Mouse (Mus musculus) intestine, embryonic 15.5 days (tissue): ENCODE results near the gene Aff4. TPM values are rescaled to one million over a fixed set of nuclear protein-coding genes. Genes with fewer than 3 reads are reported as not detected.
"Not testable (repeated sequence)": the region's sequence is repeated elsewhere in the genome, so short reads cannot be mapped to it uniquely, and the experiment has no call there.

Experiments
- ATAC-seq: fragments of 200-750 bp; cut with Nextera tagmentation; 2 replicates; pipeline ENCODE4 v1.8.0; 2017; ENCODE audit warnings: moderate TSS enrichment, moderate library complexity
- H3K27ac ChIP-seq: fragments of 300-500 bp; sonication (generic); 2 replicates; pipeline ENCODE4 v1.5.1; 2015; ENCODE audit warnings: mild to moderate bottlenecking, inconsistent platforms
- H3K27me3 ChIP-seq: fragments of 300-500 bp; sonication (generic); replicated peaks from 2 replicates; pipeline ENCODE4 v1.6.1; 2015; ENCODE audit warnings: inconsistent platforms
- H3K36me3 ChIP-seq: fragments of 300-500 bp; sonication (generic); 2 replicates; pipeline ENCODE4 v1.6.1; 2015; ENCODE audit warnings: inconsistent platforms
- H3K4me1 ChIP-seq: fragments of 300-500 bp; sonication (generic); replicated peaks from 2 replicates; pipeline ENCODE4 v1.6.1; 2015; ENCODE audit warnings: inconsistent platforms
- H3K4me2 ChIP-seq: fragments of 300-500 bp; sonication (generic); replicated peaks from 2 replicates; pipeline ENCODE4 v1.6.1; 2015; ENCODE audit warnings: mild to moderate bottlenecking, inconsistent platforms
- H3K4me3 ChIP-seq: fragments of 300-500 bp; sonication (generic); replicated peaks from 2 replicates; pipeline ENCODE4 v1.5.1; 2015; ENCODE audit warnings: inconsistent platforms
- H3K9ac ChIP-seq: fragments of 300-500 bp; sonication (generic); 2 replicates; pipeline ENCODE4 v1.6.1; 2015; ENCODE audit warnings: inconsistent platforms
- H3K9me3 ChIP-seq: fragments of 300-500 bp; sonication (generic); 2 replicates; pipeline ENCODE4 v1.6.1; 2016; ENCODE audit warnings: inconsistent platforms
- WGBS: fragments of 180-500 bp; shearing (Covaris S2); methylation state at CpG from one replicate; pipeline ENCODE4 v1.1.7; 2015; 5-methylcytosine and 5-hydroxymethylcytosine counted together
- polyA plus RNA-seq: library from polyadenylated mRNA; unstranded; fragments of >200 nt; fragmentation: Nextera tagmentation; extraction: Ambion mirVana; gene quantifications from 2 replicates; pipeline ENCODE4 v1.2.1, GENCODE M21; 2015

Aff4 gene
- polyA plus RNA-seq, 1 experiment from 2014 or later = 33.7 TPM

- H3K9me3 ChIP-seq = no peaks in the 10 kb centered on the region
- no peaks in the 10 kb centered on the region; the same call in 1 of the 2 replicates for H3K4me1 ChIP-seq
- H3K4me2 ChIP-seq = no peak within 1 kb of the TSS
- H3K9ac ChIP-seq = no peak within 1 kb of the TSS
- H3K27me3 ChIP-seq = no peaks in the 10 kb centered on the region
- ATAC-seq = peak; percentile 83
- peak within 1 kb of the TSS; percentile 54 for H3K27ac ChIP-seq
- H3K4me3 ChIP-seq = no peak within 1 kb of the TSS
- WGBS = 62% methylated on average over 4 of the region's 4 CpGs
- peaks cover 10% of the 10 kb centered on the region for H3K36me3 ChIP-seq
Measured at GRCm38 (mm10) chr11:53423036-53423435, 72.4 kb downstream of the Aff4 start, which contains the start of gene Leap2. Gene Leap2 (minus strand): TSS chr11:53423170.

GRCm38 (mm10) chr11:53424826-53425225, 74.2 kb downstream of the Aff4 start:
- Histone ChIP-seq H3K27me3 (no peaks in the 10 kb centered on the region), H3K27ac (no peak overlapping the region), H3K4me3 (no peak overlapping the region), H3K36me3 (peaks cover 14% of the 10 kb centered on the region), H3K4me2 (no peak overlapping the region), H3K4me1 (peaks cover 5% of the 10 kb centered on the region; the same call in 1 of the 2 replicates), H3K9ac (no peak overlapping the region), H3K9me3 (no peaks in the 10 kb centered on the region)
- no peak for ATAC-seq
- 60% methylated on average over 2 of the region's 2 CpGs for WGBS

GRCm38 (mm10) chr11:53425251-53425650, 74.6 kb downstream of the Aff4 start:
- Histone ChIP-seq H3K4me2 (no peak overlapping the region), H3K4me1 (peaks cover 5% of the 10 kb centered on the region; the same call in 1 of the 2 replicates), H3K9ac (no peak overlapping the region), H3K36me3 (peaks cover 10% of the 10 kb centered on the region), H3K9me3 (no peaks in the 10 kb centered on the region), H3K27me3 (no peaks in the 10 kb centered on the region), H3K4me3 (no peak overlapping the region), H3K27ac (no peak overlapping the region)
- 55% methylated on average over 3 of the region's 3 CpGs for WGBS
- no peak for ATAC-seq

- no peak overlapping the region for H3K9ac ChIP-seq
- H3K4me2 ChIP-seq = no peak overlapping the region
- H3K4me1 ChIP-seq = peaks cover 5% of the 10 kb centered on the region; the same call in 1 of the 2 replicates
- no peak overlapping the region for H3K27ac ChIP-seq
- WGBS = 79% methylated on average over 6 of the region's 6 CpGs
- peaks cover 9% of the 10 kb centered on the region; the same call in 1 of the 2 replicates for H3K36me3 ChIP-seq
- H3K4me3 ChIP-seq = no peak overlapping the region
- no peak for ATAC-seq
- H3K27me3 ChIP-seq = no peaks in the 10 kb centered on the region
- no peaks in the 10 kb centered on the region for H3K9me3 ChIP-seq
Measured at GRCm38 (mm10) chr11:53425711-53426255, 75.2 kb downstream of the Aff4 start.

- not testable (repeated sequence) for H3K36me3 ChIP-seq, H3K27ac ChIP-seq
- 87% methylated on average over 3 of the region's 3 CpGs for WGBS
Measured at GRCm38 (mm10) chr11:53426914-53427313, 76.3 kb downstream of the Aff4 start.

GRCm38 (mm10) chr11:53427993-53428715, 77.5 kb downstream of the Aff4 start:
- Histone ChIP-seq H3K27ac (no peak overlapping the region), H3K9ac (no peak overlapping the region), H3K4me2 (no peak overlapping the region), H3K4me1 (peaks cover 8% of the 10 kb centered on the region; the same call in 1 of the 2 replicates), H3K27me3 (no peaks in the 10 kb centered on the region), H3K4me3 (no peak overlapping the region), H3K9me3 (no peaks in the 10 kb centered on the region), H3K36me3 (peaks cover 9% of the 10 kb centered on the region; the same call in 1 of the 2 replicates)
- no peak for ATAC-seq
- WGBS = 87% methylated on average over 3 of the region's 3 CpGs

More at GRCm38 (mm10) chr11:53426914-53427313, 76.3 kb downstream of the Aff4 start:
- H3K27me3 ChIP-seq, H3K4me3 ChIP-seq, H3K9ac ChIP-seq, ATAC-seq, H3K4me1 ChIP-seq, H3K4me2 ChIP-seq, H3K9me3 ChIP-seq: not testable (repeated sequence)

GRCm38 (mm10) chr11:53428716-53429057, 78.1 kb downstream of the Aff4 start:
- Histone ChIP-seq H3K9ac (no peak overlapping the region), H3K27me3 (no peaks in the 10 kb centered on the region), H3K27ac (no peak overlapping the region), H3K9me3 (no peaks in the 10 kb centered on the region), H3K4me2 (no peak overlapping the region), H3K4me3 (no peak overlapping the region), H3K36me3 (peaks cover 9% of the 10 kb centered on the region; the same call in 1 of the 2 replicates), H3K4me1 (peaks cover 8% of the 10 kb centered on the region; the same call in 1 of the 2 replicates)
- WGBS = 97% methylated on average over 5 of the region's 5 CpGs
- no peak for ATAC-seq

GRCm38 (mm10) chr11:53429182-53429581, 78.5 kb downstream of the Aff4 start:
- Histone ChIP-seq H3K27me3 (no peaks in the 10 kb centered on the region), H3K4me1 (peaks cover 8% of the 10 kb centered on the region; the same call in 1 of the 2 replicates), H3K36me3 (peaks cover 9% of the 10 kb centered on the region; the same call in 1 of the 2 replicates), H3K9ac (no peak overlapping the region), H3K4me2 (peak overlapping the region; percentile 78), H3K9me3 (no peaks in the 10 kb centered on the region), H3K4me3 (peak overlapping the region; percentile 90; the same call in 1 of the 2 replicates), H3K27ac (no peak overlapping the region)
- ATAC-seq = no peak

GRCm38 (mm10) chr11:53430300-53430669, 79.7 kb downstream of the Aff4 start:
- H3K4me1 ChIP-seq = peaks cover 8% of the 10 kb centered on the region; the same call in 1 of the 2 replicates
- peak overlapping the region; percentile 90 for H3K4me3 ChIP-seq
- WGBS = under 1% methylated on average over 34 of the region's 34 CpGs
- H3K9me3 ChIP-seq = no peaks in the 10 kb centered on the region
- ATAC-seq = no peak
- peak overlapping the region; percentile 85 for H3K27ac ChIP-seq
- H3K36me3 ChIP-seq = peaks cover 9% of the 10 kb centered on the region; the same call in 1 of the 2 replicates
- H3K9ac ChIP-seq = peak overlapping the region; percentile 91
- H3K4me2 ChIP-seq = peak overlapping the region; percentile 78
- no peaks in the 10 kb centered on the region for H3K27me3 ChIP-seq

- peak within 1 kb of the TSS; percentile 91 for H3K9ac ChIP-seq
- peak within 1 kb of the TSS; percentile 90 for H3K4me3 ChIP-seq
- WGBS = under 1% methylated on average over 44 of the region's 44 CpGs
- H3K27me3 ChIP-seq = no peaks in the 10 kb centered on the region
- H3K36me3 ChIP-seq = peaks cover 9% of the 10 kb centered on the region; the same call in 1 of the 2 replicates
- H3K4me2 ChIP-seq = peak within 1 kb of the TSS; percentile 78
- H3K27ac ChIP-seq = peak within 1 kb of the TSS; percentile 85
- peaks cover 8% of the 10 kb centered on the region; the same call in 1 of the 2 replicates for H3K4me1 ChIP-seq
- peak; percentile 96 for ATAC-seq
- H3K9me3 ChIP-seq = no peaks in the 10 kb centered on the region
Measured at GRCm38 (mm10) chr11:53430670-53431346, 80.2 kb downstream of the Aff4 start, which contains the start of the genes Uqcrq and Gdf9. Gene Uqcrq (minus strand): TSS chr11:53430831. Gene Gdf9 (plus strand): TSS chr11:53431023.

- H3K36me3 ChIP-seq = peaks cover 9% of the 10 kb centered on the region; the same call in 1 of the 2 replicates
- peak overlapping the region; percentile 90 for H3K4me3 ChIP-seq
- 10% methylated on average over 9 of the region's 9 CpGs for WGBS
- H3K27ac ChIP-seq = peak overlapping the region; percentile 68
- H3K9me3 ChIP-seq = no peaks in the 10 kb centered on the region
- no peaks in the 10 kb centered on the region for H3K27me3 ChIP-seq
- H3K4me2 ChIP-seq = peak overlapping the region; percentile 78
- peak; percentile 53 for ATAC-seq
- peaks cover 8% of the 10 kb centered on the region; the same call in 1 of the 2 replicates for H3K4me1 ChIP-seq
- H3K9ac ChIP-seq = 0 out of 2 replicates have a peak overlapping the region, but pooled peaks have one; percentile 9
Measured at GRCm38 (mm10) chr11:53431347-53432056, 80.9 kb downstream of the Aff4 start.
